Mouse (Mus musculus): ENCODE results near the gene Map3k11. TPM values are rescaled to one million over a fixed set of nuclear protein-coding genes. Genes with fewer than 3 reads are reported as not detected.

Map3k11 gene
- polyA plus RNA-seq, 1 experiment from 2014 or later: 14.6 TPM

DNA sequence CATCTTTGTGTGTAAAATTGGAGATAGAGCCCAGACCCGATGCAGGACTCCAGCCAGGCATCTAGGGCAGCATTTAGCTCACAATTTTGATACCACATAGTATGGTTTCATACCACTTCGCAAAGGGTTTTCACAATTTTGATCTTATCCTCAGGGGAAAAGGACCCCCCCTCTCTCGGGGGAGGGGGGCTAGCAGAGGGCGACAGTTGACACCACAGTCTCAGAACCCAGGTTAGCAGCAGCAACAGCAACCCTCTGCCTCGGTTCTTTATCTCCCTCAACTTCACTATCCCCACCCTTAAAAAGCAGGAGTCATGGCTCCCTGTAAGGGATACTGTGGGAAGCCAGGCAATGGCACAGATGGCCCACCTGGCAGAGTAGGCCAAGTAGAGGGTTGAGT, 24.7 kb downstream of the Map3k11 start:
- Histone ChIP-seq H3K27ac (replicated peaks; ENCODE audit: low read depth, low read length) (no peak overlapping the region), H3K36me3 (replicated peaks; ENCODE audit: control insufficient read depth, insufficient read depth, low read depth, low read length) (no peaks in the 10 kb centered on the region; the same call in none of the 2 replicates), H3K9ac (replicated peaks; ENCODE audit: low read length) (no peak overlapping the region), H3K4me1 (ENCODE audit: control insufficient read depth, insufficient read depth, low read length) (no peaks in the 10 kb centered on the region), H3K4me3 (ENCODE audit: low read depth, low read length) (no peak overlapping the region), H3K27me3 (ENCODE audit: control insufficient read depth, insufficient read depth, low read length) (no peaks in the 10 kb centered on the region), H3K9me3 (replicated peaks; ENCODE audit: control insufficient read depth, low read length) (no peaks in the 10 kb centered on the region), H3K4me2 (ENCODE audit: low read depth, low read length) (no peak overlapping the region)
- DNase-seq (ENCODE audit: low spot score): no peak
- WGBS: 75% methylated on average over 5 of the region's 5 CpGs
- no peak for ATAC-seq (replicated peaks; ENCODE audit: insufficient number of reproducible peaks, low FRiP score, low TSS enrichment, low read depth)

DNA sequence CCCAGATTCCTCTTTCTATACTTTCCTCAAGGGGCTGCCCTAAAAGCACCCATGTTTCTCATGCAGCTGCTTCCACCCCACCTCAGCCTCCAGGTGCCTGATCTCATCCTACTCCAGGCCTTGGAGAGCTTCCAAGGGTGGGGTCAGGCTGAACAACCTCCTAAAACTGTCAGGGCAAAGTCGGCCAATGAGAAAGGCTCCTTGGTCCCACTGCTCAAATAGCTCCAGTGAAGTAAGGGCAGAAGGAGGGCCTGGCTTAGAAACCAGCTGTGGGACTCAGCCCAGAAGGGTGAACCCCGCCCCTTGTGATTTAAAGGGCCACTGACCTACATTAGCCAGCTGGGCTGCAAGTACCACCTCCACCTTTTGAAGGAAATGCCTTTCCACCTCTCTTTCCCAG, 25.2 kb downstream of the Map3k11 start:
- no peak overlapping the region for H3K4me3 ChIP-seq (ENCODE audit: low read depth, low read length)
- H3K27ac ChIP-seq (replicated peaks; ENCODE audit: low read depth, low read length): no peak overlapping the region
- ATAC-seq (replicated peaks; ENCODE audit: insufficient number of reproducible peaks, low FRiP score, low TSS enrichment, low read depth): no peak
- DNase-seq (ENCODE audit: low spot score): peak; percentile 53
- no peaks in the 10 kb centered on the region; the same call in none of the 2 replicates for H3K36me3 ChIP-seq (replicated peaks; ENCODE audit: control insufficient read depth, insufficient read depth, low read depth, low read length)
- H3K27me3 ChIP-seq (ENCODE audit: control insufficient read depth, insufficient read depth, low read length): no peaks in the 10 kb centered on the region
- no peaks in the 10 kb centered on the region for H3K4me1 ChIP-seq (ENCODE audit: control insufficient read depth, insufficient read depth, low read length)
- H3K9me3 ChIP-seq (replicated peaks; ENCODE audit: control insufficient read depth, low read length): no peaks in the 10 kb centered on the region
- no peak overlapping the region for H3K4me2 ChIP-seq (ENCODE audit: low read depth, low read length)
- H3K9ac ChIP-seq (replicated peaks; ENCODE audit: low read length): no peak overlapping the region
- 19% methylated on average over 2 of the region's 2 CpGs for WGBS

DNA sequence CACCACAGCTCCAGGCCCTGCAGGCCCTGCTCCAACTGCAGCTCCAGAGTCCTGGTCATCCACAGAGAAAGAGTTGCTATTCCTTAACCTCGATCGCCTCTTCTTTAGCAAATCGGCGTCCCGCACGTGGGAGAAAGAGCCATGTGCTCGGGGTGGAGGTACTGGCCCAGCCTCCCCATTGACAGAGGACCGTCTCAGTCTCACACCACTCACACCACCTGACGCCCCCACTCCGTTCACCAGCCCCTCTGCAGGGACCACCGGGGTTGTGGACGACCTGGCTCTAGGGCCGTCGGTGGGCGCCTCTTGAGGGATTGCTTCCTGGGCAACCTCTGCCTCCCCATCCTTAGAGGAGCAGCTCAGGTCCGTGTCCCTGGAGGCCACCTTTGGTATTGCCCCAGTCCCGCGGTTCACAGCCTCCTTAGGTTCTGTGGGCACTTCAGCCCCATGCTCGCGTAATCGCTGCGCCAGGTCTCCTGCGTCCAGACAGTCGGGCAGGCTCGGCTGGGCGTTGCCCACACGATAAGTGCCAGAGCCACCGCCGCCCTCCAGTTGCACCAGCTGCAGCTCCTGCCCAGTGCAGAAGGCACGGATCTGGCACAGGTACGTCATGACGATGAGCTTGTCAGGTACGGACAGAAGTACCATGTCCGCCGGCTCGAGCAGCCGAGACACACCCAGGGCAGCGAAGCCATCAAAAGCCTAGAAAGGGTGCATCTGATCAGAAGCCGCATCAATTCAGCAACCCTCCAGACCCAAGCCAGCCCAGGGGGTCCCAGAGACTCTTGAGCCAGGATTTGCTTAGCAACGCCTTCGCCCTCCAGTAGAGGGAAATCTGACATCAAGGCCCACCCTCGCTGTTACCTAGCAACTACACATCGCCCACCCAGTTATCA, 27.5 kb downstream of the Map3k11 start:
- Histone ChIP-seq H3K4me1 (ENCODE audit: control insufficient read depth, insufficient read depth, low read length) (no peaks in the 10 kb centered on the region), H3K27me3 (ENCODE audit: control insufficient read depth, insufficient read depth, low read length) (no peaks in the 10 kb centered on the region), H3K9ac (replicated peaks; ENCODE audit: low read length) (peak overlapping the region; percentile 28; the same call in 1 of the 2 replicates), H3K27ac (replicated peaks; ENCODE audit: low read depth, low read length) (no peak overlapping the region), H3K36me3 (replicated peaks; ENCODE audit: control insufficient read depth, insufficient read depth, low read depth, low read length) (peaks cover 5% of the 10 kb centered on the region), H3K4me2 (ENCODE audit: low read depth, low read length) (peak overlapping the region; percentile 23; the same call in 1 of the 2 replicates), H3K9me3 (replicated peaks; ENCODE audit: control insufficient read depth, low read length) (no peaks in the 10 kb centered on the region), H3K4me3 (ENCODE audit: low read depth, low read length) (no peak overlapping the region)
- DNase-seq (ENCODE audit: low spot score) (peak; percentile 63), ATAC-seq (replicated peaks; ENCODE audit: insufficient number of reproducible peaks, low FRiP score, low TSS enrichment, low read depth) (peak; percentile 49; the same call in 1 of the 2 replicates)
- 22% methylated on average over 43 of the region's 43 CpGs for WGBS

GRCm38 (mm10) chr19:5716955-5717354, 28.4 kb downstream of the Map3k11 start:
- Histone ChIP-seq H3K9ac (replicated peaks; ENCODE audit: low read length) (no peak overlapping the region), H3K4me1 (ENCODE audit: control insufficient read depth, insufficient read depth, low read length) (no peaks in the 10 kb centered on the region), H3K36me3 (replicated peaks; ENCODE audit: control insufficient read depth, insufficient read depth, low read depth, low read length) (peaks cover 10% of the 10 kb centered on the region), H3K27ac (replicated peaks; ENCODE audit: low read depth, low read length) (no peak overlapping the region), H3K4me3 (ENCODE audit: low read depth, low read length) (no peak overlapping the region), H3K9me3 (replicated peaks; ENCODE audit: control insufficient read depth, low read length) (no peaks in the 10 kb centered on the region), H3K4me2 (ENCODE audit: low read depth, low read length) (no peak overlapping the region), H3K27me3 (ENCODE audit: control insufficient read depth, insufficient read depth, low read length) (no peaks in the 10 kb centered on the region)
- ATAC-seq (replicated peaks; ENCODE audit: insufficient number of reproducible peaks, low FRiP score, low TSS enrichment, low read depth) (no peak), DNase-seq (ENCODE audit: low spot score) (no peak)
- 66% methylated on average over 10 of the region's 10 CpGs for WGBS

- 86% methylated on average over 6 of the region's 6 CpGs for WGBS
- H3K36me3 ChIP-seq (replicated peaks; ENCODE audit: control insufficient read depth, insufficient read depth, low read depth, low read length): peaks cover 13% of the 10 kb centered on the region
- H3K4me1 ChIP-seq (ENCODE audit: control insufficient read depth, insufficient read depth, low read length): peaks cover 3% of the 10 kb centered on the region
- no peaks in the 10 kb centered on the region for H3K9me3 ChIP-seq (replicated peaks; ENCODE audit: control insufficient read depth, low read length)
- H3K4me3 ChIP-seq (ENCODE audit: low read depth, low read length): no peak overlapping the region
- no peak for ATAC-seq (replicated peaks; ENCODE audit: insufficient number of reproducible peaks, low FRiP score, low TSS enrichment, low read depth)
- no peak overlapping the region for H3K4me2 ChIP-seq (ENCODE audit: low read depth, low read length)
- no peak overlapping the region for H3K27ac ChIP-seq (replicated peaks; ENCODE audit: low read depth, low read length)
- H3K9ac ChIP-seq (replicated peaks; ENCODE audit: low read length): no peak overlapping the region
- DNase-seq (ENCODE audit: low spot score): no peak
- no peaks in the 10 kb centered on the region for H3K27me3 ChIP-seq (ENCODE audit: control insufficient read depth, insufficient read depth, low read length)
These were observed 32.7 kb downstream of the Map3k11 start for GRCm38 (mm10) chr19:5721233-5721632.

GRCm38 (mm10) chr19:5722848-5723425, 34.4 kb downstream of the Map3k11 start:
- Histone ChIP-seq H3K9me3 (replicated peaks; ENCODE audit: control insufficient read depth, low read length) (no peaks in the 10 kb centered on the region), H3K36me3 (replicated peaks; ENCODE audit: control insufficient read depth, insufficient read depth, low read depth, low read length) (peaks cover 13% of the 10 kb centered on the region), H3K9ac (replicated peaks; ENCODE audit: low read length) (no peak overlapping the region), H3K4me3 (ENCODE audit: low read depth, low read length) (no peak overlapping the region), H3K27ac (replicated peaks; ENCODE audit: low read depth, low read length) (no peak overlapping the region), H3K4me2 (ENCODE audit: low read depth, low read length) (no peak overlapping the region), H3K4me1 (ENCODE audit: control insufficient read depth, insufficient read depth, low read length) (peaks cover 6% of the 10 kb centered on the region), H3K27me3 (ENCODE audit: control insufficient read depth, insufficient read depth, low read length) (no peaks in the 10 kb centered on the region)
- ATAC-seq (replicated peaks; ENCODE audit: insufficient number of reproducible peaks, low FRiP score, low TSS enrichment, low read depth) (no peak), DNase-seq (ENCODE audit: low spot score) (no peak)
- WGBS: 93% methylated on average over 7 of the region's 7 CpGs

- H3K9ac ChIP-seq (replicated peaks; ENCODE audit: low read length): no peak overlapping the region
- peak overlapping the region; percentile 2; the same call in 1 of the 2 replicates for H3K4me2 ChIP-seq (ENCODE audit: low read depth, low read length)
- H3K4me3 ChIP-seq (ENCODE audit: low read depth, low read length): no peak overlapping the region
- no peak overlapping the region for H3K27ac ChIP-seq (replicated peaks; ENCODE audit: low read depth, low read length)
- H3K9me3 ChIP-seq (replicated peaks; ENCODE audit: control insufficient read depth, low read length): no peaks in the 10 kb centered on the region
- WGBS: 77% methylated on average over 4 of the region's 4 CpGs
- ATAC-seq (replicated peaks; ENCODE audit: insufficient number of reproducible peaks, low FRiP score, low TSS enrichment, low read depth) (no peak), DNase-seq (ENCODE audit: low spot score) (no peak)
- no peaks in the 10 kb centered on the region for H3K27me3 ChIP-seq (ENCODE audit: control insufficient read depth, insufficient read depth, low read length)
- peaks cover 13% of the 10 kb centered on the region for H3K36me3 ChIP-seq (replicated peaks; ENCODE audit: control insufficient read depth, insufficient read depth, low read depth, low read length)
- peaks cover 6% of the 10 kb centered on the region for H3K4me1 ChIP-seq (ENCODE audit: control insufficient read depth, insufficient read depth, low read length)
These were observed 35.5 kb downstream of the Map3k11 start for GRCm38 (mm10) chr19:5723934-5724548.

All from embryonic facial prominence, embryonic 11.5 days (tissue).